Mouse (Mus musculus): ENCODE results near the gene Rasa1.

DNA sequence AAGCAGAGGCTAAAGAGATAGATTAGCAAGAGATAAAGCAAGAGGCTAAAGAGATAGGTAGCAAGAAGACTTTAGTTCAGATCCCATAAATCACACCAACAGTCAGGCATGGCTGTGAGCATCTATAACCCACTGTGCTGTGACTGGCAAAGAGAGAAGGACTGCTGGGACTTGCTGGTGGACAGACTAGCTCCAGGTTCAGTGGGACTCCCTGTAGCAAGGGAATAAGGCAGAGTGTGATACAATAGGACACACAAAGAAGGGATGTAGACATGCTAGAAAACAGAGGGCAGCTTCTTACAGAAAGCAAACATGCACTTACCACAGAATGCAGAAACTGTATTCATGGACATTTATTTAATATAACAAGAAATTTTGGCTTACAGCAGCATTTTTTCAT lies 15.1 kb downstream of the Rasa1 start:
- TF ChIP-seq MYOD1 (IDR thresholded peaks at IDR 0.05; ENCODE audit: control insufficient read depth, insufficient read length, low read depth) (no peak), MAX (IDR thresholded peaks at IDR 0.05) (no peak), CTCF (IDR thresholded peaks at IDR 0.05; ENCODE audit: control insufficient read depth, insufficient read depth, insufficient read length) (no peak), MYOG (IDR thresholded peaks at IDR 0.05; ENCODE audit: control insufficient read depth, extremely low read depth, insufficient read length) (no peak), CEBPB (IDR thresholded peaks at IDR 0.05; ENCODE audit: low read depth) (no peak), FOSL1 (IDR thresholded peaks at IDR 0.05; ENCODE audit: insufficient read depth, low read length, poor library complexity, severe bottlenecking) (no peak)
